Mouse (Mus musculus) layer of hippocampus, adult 9-11 months (tissue): ENCODE results near the gene Cidec.
A peak's percentile ranks its signal among the peaks of the same experiment; 100 is the strongest.

Experiments
- DNase-seq: peaks from one replicate; pipeline ENCODE4 v3.0.0; 2022

Gene Cidec

DNA sequence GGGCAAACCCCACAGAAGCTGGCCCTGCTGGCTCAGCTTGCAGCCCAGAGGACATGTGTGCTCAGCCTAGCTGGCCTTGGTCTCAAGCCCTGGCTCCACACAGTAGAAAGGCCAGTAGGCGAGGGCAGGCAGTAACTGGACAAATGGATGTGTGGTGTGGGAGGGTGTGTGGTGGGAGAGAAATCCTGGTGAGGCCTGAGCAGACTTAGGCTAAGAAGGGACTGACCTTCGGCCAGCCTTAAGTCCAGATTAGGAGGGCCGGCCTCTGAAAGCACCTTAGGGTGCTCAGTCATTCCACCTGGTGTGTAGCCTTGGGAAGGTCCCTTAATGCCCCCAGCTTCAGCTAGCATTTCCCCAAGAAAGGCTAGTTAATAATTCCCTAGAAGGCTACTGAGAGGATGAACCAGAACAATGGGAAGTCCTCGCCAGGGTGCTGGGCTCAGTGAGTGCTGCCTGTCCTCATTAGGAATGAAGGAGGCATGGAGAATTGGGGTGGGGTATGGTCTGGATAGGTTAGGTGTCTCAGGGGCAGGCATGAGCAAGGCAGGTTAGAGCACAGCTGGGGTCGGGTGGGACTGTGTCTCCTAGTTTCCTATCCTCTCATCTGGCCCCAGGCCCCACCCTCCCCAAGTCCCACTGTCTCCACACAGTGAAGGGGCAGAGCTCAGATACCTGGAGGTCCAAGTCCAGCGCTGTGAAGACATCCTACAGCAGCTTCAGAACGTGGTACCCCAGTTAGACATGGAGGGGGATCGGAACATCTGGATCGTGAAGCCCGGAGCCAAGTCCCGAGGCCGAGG lies 30.7 kb downstream of the Cidec start:
- DNase-seq, result no peak

DNA sequence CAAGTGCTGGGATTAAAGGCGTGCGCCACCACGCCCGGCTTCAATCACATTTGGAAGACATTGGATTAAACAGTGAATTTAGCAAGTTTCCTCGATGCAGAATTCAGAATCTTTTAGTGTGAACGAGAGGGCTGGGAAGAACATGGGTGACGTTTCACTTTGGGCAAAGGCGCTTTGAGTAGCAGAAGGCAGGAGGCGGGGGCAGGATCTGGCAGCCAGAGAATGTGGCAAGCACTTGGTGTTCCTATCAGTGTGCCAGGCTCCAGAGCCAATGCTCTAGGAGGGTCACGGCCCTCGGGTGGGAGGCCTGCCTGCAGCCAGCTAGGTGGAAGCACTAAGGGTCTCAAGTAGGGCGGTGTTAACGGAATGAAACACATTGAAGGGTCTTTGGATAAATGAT lies 33.5 kb downstream of the Cidec start:
- DNase-seq, result peak; percentile 76

DNA sequence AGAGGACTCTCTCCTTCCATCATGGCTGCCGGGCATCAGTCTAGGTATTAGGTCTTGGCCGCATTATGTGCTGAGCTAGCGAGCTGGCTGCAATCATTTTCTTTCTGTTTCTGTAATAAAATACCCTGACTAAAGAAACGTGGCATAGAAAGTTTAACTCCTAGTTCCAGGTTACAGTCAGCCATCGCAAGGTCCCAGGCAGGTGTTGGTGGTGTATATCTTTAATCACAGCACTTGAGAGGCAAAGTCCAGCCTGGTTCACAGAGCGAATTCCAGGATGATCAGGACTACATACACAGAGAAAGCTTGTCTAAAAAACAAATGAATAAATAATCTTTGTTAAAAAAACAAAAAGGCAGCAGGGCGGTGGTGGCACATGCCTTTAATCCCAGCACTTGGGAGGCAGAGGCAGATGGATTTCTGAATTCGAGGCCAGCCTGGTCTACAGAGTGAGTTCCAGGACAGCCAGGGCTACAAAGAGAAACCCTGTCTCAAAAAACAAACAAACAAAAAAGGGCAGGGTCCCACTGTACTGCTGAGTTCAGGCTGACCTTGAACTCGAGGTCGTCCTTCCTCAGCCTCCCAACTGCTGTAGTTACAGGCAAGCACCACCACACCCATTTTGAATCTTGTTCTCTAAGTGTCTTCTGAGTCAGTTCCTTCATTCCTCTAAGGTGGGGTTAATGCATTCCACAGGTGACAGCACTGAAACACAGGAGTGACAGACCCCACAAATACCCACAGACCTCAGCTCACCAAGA lies 39.1 kb downstream of the Cidec start:
- DNase-seq, result no peak

DNA sequence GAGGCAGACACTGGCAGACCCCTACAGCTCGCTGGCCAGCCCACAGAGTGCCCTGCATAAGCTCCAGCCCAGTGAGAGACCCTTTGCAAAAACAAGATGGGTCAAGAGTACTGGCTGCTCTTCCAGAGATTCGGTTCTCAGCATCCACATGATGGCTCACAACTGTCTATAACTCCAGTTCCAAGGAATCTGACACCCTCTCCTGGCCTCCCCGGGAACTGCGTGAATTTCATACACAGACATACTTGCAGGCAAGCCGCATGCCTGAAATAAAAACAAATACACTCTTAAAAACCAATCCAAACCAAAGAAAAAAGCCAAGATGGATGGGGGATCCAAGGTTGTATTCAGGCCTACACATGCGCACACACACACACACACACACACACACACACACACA lies 40.1 kb downstream of the Cidec start:
- DNase-seq, result no peak

DNA sequence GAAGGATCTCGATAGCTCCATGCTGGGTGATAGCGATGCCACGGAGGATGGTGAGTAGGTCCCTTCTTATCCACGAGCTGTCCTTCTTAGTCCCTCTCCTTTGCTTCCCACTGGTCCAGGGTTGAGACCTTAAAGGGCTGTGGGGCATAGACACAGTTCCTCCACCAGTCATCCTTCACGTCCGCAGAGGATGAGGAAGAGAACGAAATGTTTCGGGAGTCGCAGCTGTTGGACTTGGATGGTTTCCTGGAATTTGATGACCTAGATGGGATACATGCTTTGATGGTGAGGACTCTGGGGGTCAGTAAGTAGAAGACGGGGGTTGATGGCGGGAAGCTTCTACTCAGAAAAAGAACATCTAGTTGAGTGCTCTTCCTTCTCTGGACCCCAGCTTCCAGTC lies 40.7 kb downstream of the Cidec start:
- no peak for DNase-seq

DNA sequence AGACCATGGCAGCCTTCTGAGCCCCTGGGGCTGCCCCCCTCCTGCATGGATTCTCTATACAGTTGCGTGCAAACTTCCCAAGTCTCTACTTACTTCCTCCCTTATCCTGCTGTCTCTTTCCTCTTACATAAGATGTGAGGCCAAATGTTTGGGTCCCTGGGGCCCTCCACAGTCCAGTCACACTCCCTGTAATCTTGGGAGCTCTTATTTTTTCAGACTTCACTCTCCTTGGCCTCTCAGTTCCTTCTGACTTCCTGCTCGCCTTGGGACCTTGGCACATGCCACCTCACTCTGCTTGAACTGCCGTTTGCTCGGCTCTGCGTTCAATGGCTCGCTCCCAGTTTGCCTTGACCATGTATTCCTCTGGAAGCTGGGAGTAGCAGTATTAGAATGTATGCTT lies 41.6 kb downstream of the Cidec start:
- no peak for DNase-seq

DNA sequence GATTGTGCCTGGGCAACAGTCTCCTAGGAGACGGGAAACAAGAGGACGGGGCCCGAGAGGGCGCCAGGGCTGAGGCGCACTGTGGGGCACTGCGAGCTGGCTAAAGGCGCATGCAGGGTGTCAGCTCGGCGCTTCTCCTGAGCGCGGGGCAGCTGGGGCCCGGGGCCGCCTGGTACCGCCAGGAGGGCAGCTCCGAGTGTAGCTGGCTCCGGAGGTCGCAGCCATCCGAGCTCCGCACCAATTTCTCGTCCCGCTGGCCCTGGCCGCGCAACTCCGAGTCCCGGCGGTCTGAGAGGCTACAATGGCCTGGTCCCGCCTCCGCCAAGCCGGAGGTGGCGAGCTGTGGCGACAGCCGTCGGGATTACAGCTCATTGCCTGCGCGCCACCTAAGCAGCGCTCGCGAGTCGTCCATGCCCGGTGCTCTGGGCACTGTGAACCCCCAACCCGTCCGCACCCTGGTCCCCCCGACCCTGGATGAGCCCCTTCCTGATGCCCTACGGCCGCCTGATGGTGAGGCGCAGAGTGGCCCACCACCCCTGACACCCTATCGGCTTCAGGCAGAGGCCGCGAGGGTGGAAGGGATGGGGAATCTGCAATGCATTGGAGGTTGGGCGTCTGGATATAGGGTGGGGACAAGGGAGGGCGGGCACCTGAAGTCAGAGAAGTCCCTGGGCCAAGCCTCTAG lies 43.0 kb downstream of the Cidec start:
- DNase-seq, result peak; percentile 48

DNA sequence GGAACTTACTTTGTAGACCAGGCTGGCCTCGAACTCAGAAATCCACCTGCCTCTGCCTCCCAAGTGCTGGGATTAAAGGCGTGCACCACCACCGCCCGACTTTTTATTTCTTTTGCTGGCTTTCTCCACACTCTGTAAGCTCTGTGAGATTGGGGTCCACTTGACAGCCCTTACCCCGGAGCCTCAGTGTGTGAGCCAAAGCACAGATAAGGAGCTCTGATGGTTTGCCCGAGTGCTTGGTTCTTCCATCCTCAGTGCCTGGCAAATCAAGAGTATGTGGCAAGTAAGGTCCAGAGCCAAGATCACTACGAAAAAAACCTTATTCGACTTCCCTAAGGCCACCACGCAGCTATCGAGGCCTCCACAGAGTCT lies 43.6 kb downstream of the Cidec start:
- DNase-seq, result no peak

DNA sequence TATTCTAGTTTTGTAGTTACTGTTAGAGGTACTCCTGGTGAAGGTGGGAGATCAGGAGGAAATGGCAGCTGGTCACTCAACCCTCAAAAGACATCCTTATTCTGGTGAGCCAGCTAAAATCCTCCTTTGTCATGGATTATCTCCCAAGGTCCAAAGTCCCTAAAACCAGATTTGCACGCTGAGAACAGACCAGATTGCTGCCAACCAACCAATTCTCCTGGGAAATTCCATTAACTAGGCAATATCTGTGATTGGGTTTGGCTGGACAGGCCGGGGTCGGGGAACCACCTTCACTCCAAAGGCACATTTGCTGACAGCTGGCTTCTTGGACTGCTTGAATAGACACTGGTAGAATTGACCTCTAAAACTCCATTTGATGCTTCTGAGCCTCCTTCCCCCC lies 44.8 kb downstream of the Cidec start:
- no peak for DNase-seq

DNA sequence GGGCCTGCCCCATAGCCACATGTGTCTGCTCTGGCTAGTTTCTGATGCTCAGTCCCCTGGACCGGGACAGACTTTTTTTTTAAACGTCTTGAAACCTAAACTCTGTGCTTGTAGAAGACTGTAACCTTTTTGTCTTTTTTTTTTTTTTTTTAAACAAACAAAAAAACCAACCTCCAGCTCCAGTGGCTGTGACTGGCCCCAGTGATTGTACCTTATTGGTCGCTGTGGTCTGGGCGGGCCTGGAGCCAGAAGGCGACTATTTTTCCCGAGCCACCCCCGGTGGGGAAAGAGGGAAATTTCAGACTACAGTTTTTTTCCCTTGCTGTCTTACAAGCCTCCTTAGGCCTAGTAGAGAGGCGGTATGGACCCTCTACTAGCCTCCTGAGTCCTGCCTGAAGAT lies 46.6 kb downstream of the Cidec start, which contains the start of gene Ttll3:
TSS of gene Ttll3 (plus strand) at position 301 of the 400 bp plus-strand sequence.
- DNase-seq, result no peak

DNA sequence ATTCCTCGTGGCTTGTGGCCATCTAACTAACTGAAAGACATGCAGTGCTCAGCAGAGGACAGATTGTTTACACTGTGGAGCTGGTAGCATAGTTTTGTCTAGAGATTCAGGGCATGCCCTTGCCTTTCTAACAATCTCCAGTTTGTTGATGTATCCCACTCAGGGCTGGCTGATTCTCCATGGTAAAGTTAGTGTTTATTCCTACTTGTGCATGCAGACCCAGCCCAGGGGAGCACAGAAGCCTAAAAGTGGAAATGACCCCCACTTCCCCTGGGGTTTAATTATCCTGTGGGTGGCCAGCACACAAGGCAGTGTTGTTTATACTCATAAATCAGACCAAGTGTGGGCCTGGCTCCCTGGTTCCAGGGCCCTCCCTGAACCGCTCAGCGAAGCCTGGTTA lies 49.5 kb downstream of the Cidec start:
- DNase-seq, result no peak

DNA sequence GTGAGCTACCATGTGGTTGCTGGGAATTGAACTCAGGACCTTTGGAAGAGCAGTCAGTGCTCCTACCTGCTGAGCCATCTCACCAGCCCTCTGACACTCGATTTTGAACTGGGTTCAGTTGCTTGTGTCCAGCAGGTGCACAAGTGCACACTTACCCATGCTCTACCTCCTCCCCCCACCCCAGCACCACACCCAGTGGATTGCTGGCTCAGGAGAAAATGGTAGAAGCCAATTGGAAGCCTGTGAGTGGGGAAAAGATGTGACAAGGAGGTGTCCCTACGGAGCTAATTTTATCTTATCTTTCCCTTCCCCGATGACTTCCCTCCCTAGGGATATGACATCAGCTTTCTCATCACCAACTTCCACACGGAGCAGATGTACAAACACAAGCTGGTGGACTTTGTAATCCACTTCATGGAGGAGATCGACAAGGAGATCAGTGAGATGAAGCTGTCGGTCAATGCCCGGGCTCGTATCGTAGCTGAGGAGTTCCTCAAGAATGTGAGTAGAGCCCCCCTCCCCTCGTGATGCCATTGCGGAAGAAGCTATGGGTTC lies 50.3 kb downstream of the Cidec start:
- DNase-seq, result no peak

DNA sequence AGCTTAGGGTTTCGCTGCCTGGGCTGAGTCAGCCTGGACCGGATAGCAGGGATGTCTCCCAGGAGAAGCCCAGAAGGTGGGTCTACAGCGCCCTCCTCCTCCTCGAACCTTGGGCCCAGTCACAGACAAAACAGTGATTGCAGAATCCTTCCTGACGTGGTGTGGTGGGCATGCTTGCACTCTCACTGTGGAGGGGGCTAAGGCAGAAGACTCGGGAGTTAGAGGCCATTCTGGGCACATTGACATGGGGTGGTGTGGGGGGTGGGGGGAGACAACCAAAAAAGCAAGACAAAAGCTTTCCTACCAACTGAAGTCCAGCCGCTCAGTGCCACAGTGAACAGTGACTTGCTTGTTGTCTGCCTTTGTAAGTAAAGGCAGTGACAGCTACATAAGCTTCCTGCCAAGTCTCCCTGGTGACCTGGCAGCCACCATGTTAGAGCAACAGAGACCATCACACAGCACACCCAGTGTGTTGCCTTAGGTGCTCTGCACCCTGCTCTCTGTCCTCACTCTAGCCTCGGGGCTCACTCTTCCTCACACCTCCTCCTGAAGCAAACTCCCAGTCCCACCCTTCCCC lies 51.1 kb downstream of the Cidec start:
- DNase-seq, result peak; percentile 67

DNA sequence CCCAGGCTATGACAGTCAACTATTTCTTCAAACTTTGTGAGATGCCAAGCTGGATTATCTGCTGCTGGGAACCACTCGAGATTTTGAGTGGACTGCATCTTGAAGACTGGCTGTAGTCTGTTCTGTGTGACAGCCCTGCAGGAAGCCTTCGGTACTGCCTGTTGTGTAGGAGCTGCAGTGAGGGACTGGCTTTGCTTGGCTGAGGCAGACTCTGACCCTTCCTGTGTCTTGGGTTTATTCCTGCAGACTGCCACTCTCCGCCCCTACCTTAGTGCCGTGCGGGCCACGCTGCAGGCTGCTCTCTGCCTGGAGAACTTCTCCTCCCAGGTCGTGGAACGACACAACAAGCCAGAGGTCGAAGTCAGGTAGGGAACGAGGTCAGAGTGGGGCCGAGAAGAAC lies 55.1 kb downstream of the Cidec start:
- no peak for DNase-seq

DNA sequence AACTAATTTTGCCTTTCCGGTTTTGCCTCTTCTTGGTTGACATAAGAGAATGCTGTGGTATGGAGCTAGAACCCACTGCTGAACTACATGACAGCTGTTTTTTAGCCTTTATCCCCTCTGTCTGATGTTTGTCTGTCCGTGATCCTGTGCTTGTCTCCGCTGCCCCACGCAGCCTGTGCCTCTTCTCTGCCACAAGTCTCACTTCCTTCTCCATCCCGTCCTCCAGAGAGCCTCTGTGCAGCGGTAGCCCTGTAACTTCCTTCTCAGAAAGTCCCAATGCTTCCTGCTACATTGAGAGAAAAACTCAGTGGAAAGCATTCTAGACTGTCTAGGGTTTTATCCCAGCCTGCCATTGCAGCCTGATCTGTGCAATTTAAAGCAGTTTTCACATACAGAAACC lies 56.3 kb downstream of the Cidec start:
- no peak for DNase-seq

DNA sequence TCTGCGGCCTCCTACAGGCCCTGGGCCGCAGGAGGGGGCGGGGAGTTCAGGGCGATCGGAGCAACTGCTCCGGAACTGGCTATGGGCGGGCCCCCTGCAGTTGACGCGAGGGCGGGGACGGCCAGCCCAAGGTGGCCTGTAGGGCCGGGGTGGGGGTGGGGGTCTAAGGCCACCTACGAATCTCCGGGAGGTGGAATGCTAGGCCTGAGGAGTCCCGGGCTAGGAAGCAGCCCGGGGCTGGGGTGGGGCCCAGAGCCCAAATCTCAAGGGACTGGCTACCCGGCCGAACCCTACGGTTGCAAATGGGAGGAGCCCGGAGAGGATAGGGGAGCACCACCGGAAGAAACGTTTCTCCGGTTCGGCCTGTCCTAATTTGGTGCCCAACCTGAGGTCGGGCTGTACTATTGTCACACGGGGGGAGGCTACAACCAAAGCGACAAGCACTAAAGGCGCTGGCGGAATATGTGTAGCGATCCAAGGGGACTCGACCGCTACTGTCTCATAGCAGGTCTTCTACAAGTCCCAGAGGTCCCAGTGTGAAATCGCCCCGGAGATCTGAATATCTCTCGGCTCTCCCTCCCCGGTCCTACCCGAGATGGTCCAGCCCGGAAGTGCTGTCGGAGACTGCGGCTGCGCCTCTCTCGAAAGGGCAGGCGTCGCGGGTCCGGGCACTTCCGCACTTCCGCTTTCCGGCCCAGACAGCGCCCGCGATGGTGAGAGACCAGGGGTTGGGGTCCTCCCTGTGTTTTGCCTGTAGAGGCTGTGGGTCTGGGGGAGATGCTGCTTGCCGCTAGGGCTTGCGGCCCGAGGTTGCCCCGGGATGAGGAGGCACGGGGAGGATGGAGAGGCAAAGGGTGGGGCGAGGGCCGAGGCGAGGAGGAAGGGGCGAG lies 57.8 kb downstream of the Cidec start, which contains the start of the genes Tada3 and Arpc4:
TSS of gene Tada3 (minus strand) at position 388 of the 890 bp plus-strand sequence.
TSS of gene Arpc4 (plus strand) at position 620 of the 890 bp plus-strand sequence.
- peak; percentile 92 for DNase-seq

DNA sequence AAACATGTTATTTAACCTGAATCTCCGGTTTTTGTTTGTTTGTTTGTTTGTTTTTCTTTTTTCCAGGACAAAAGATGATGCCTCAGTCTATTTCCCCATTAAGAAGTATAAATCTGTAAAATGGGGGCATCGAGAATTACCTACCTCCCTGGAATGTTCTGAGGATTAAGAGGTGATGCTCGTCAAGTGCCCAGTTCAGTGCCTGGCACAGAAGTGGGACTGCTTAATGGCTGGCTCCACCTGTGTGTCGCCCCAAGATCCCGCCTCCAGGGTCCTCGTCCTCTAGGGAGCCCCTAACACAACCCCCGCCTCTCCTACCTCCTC lies 58.4 kb downstream of the Cidec start:
- DNase-seq, result no peak
